Comparison of ENCODE assay signal across 26 mouse cellular contexts in the genomic region with DNA sequence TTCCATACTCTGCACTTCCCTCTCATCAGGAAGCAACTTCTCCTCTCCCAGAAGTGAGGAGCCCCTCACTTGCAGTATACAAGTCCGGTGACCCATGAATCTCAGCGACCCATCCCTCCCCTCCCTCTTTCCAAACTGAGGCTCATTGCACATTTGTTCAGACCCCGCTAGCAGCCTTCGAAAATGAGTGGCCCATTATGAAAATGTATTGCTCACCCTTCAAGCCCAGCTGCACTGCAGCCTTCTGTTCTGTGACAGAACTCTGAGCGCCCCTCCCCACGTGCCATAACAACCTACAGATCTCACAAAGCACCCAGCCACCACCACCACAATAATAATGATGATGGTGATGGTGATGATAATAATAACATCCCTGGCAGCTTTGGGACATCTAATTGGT.
DNase-seq lines count a peak whose midpoint lies in the region; ATAC-seq and TF ChIP-seq lines count a peak whose summit lies in the region.
"Had no signal": no experiment of that assay in that cellular context is flagged by ENCODE, and none has a peak within 500 bp of the region (broad histone marks: within the 10 kb centered on the region; RNA-seq: fewer than 3 reads in every experiment).

No protein-coding gene starts in this region.

- no peak overlapping the region for H3K4me3 ChIP-seq in forebrain, embryonic 13.5 days
- no peak overlapping the region for H3K4me3 ChIP-seq in forebrain, embryonic 11.5 days (ENCODE audit: low read depth, low read length)
- H3K4me3 ChIP-seq in layer of hippocampus, adult 2 months: no peak overlapping the region
- no peak overlapping the region for H3K4me3 ChIP-seq in olfactory bulb, adult 2 months (ENCODE audit: insufficient read depth, low read depth, low read length)
- H3K4me3 ChIP-seq: embryonic facial prominence, embryonic 13.5 days; heart, embryonic 10.5 days; heart, embryonic 15.5 days; left cerebral cortex, adult 2 months; limb, embryonic 12.5 days; midbrain, embryonic 13.5 days; stomach, embryonic 15.5 days had no signal

- no peak overlapping the region for H3K9ac ChIP-seq in forebrain, embryonic 13.5 days
- no peak overlapping the region for H3K9ac ChIP-seq in forebrain, embryonic 11.5 days (ENCODE audit: low read length)
- H3K9ac ChIP-seq: embryonic facial prominence, embryonic 13.5 days; heart, embryonic 15.5 days; limb, embryonic 12.5 days; midbrain, embryonic 13.5 days; stomach, embryonic 15.5 days had no signal

- H3K4me1 ChIP-seq in forebrain, embryonic 13.5 days: peaks cover 19% of the 10 kb centered on the region
- H3K4me1 ChIP-seq in forebrain, embryonic 11.5 days (replicated peaks; ENCODE audit: control insufficient read depth, insufficient read depth, low read length): no peaks in the 10 kb centered on the region
- peaks cover 38% of the 10 kb centered on the region for H3K4me1 ChIP-seq in olfactory bulb, adult 2 months (ENCODE audit: control insufficient read depth, insufficient read depth, low read length)
- H3K4me1 ChIP-seq: megakaryocyte, embryonic 14.5 days; stomach, embryonic 15.5 days had no signal

- TF ChIP-seq POLR2A in brain, embryonic 14.5 days (IDR thresholded peaks at IDR 0.05; ENCODE audit: borderline replicate concordance, extremely low read depth, insufficient read depth, insufficient read length, poor library complexity, severe bottlenecking): no peak
- TF ChIP-seq POLR2A in olfactory bulb, adult 2 months (IDR thresholded peaks at IDR 0.05; ENCODE audit: insufficient read depth, low read depth, low read length): no peak

- no peak for ATAC-seq in forebrain, embryonic 13.5 days
- ATAC-seq in forebrain, embryonic 11.5 days (replicated peaks; ENCODE audit: low FRiP score): no peak
- ATAC-seq in activated CD4-positive, CD25-positive, alpha-beta regulatory T cell, adult 4 months: no peak
- ATAC-seq: intestine, postnatal 0 days; midbrain, embryonic 13.5 days had no signal

- no peak for TF ChIP-seq CTCF in layer of hippocampus, adult 2 months (conservative IDR thresholded peaks at IDR 0.05)
- TF ChIP-seq CTCF in brain, embryonic 14.5 days (IDR thresholded peaks at IDR 0.05; ENCODE audit: borderline replicate concordance, extremely low read depth, insufficient read depth, insufficient read length): no peak
- TF ChIP-seq CTCF in olfactory bulb, adult 2 months (IDR thresholded peaks at IDR 0.05; ENCODE audit: insufficient read depth, low read depth, low read length): no peak

- no peaks in the 10 kb centered on the region for H3K27me3 ChIP-seq in forebrain, embryonic 13.5 days
- H3K27me3 ChIP-seq in forebrain, embryonic 11.5 days (ENCODE audit: control insufficient read depth, insufficient read depth, low read length): no peaks in the 10 kb centered on the region
- H3K27me3 ChIP-seq: embryonic facial prominence, embryonic 13.5 days; heart, embryonic 15.5 days; limb, embryonic 12.5 days; megakaryocyte, embryonic 14.5 days; midbrain, embryonic 13.5 days; stomach, embryonic 15.5 days had no signal

- peak overlapping the region; percentile 45; the same call in 1 of the 2 replicates for H3K27ac ChIP-seq in forebrain, embryonic 13.5 days
- no peak overlapping the region for H3K27ac ChIP-seq in forebrain, embryonic 11.5 days (ENCODE audit: low read depth, low read length)
- H3K27ac ChIP-seq in layer of hippocampus, adult 2 months: peak overlapping the region; percentile 29; the same call in 1 of the 2 replicates
- 0 out of 2 replicates have a peak overlapping the region, but pooled peaks have one; percentile 1 for H3K27ac ChIP-seq in olfactory bulb, adult 2 months (ENCODE audit: insufficient read depth, low read depth, low read length)
- H3K27ac ChIP-seq: embryonic facial prominence, embryonic 13.5 days; heart, embryonic 10.5 days; heart, embryonic 15.5 days; left cerebral cortex, adult 2 months; limb, embryonic 12.5 days; midbrain, embryonic 13.5 days; stomach, embryonic 15.5 days had no signal

- WGBS in forebrain, embryonic 13.5 days: 66% methylated on average over 6 of the region's 6 CpGs
- WGBS in forebrain, embryonic 11.5 days: 72% methylated on average over 6 of the region's 6 CpGs
- WGBS in olfactory bulb, adult 2 months: 53% methylated on average over 6 of the region's 6 CpGs

- no peaks in the 10 kb centered on the region for H3K36me3 ChIP-seq in forebrain, embryonic 13.5 days (ENCODE audit: poor library complexity, severe bottlenecking)
- H3K36me3 ChIP-seq in forebrain, embryonic 11.5 days (ENCODE audit: control insufficient read depth, insufficient read depth, low read length): no peaks in the 10 kb centered on the region
- H3K36me3 ChIP-seq: embryonic facial prominence, embryonic 13.5 days; heart, embryonic 10.5 days; heart, embryonic 15.5 days; limb, embryonic 12.5 days; stomach, embryonic 15.5 days had no signal

- no peak overlapping the region for H3K4me2 ChIP-seq in forebrain, embryonic 13.5 days
- no peak overlapping the region for H3K4me2 ChIP-seq in forebrain, embryonic 11.5 days (ENCODE audit: low read depth, low read length, severe bottlenecking)
- H3K4me2 ChIP-seq: embryonic facial prominence, embryonic 13.5 days; heart, embryonic 15.5 days; limb, embryonic 12.5 days; midbrain, embryonic 13.5 days; stomach, embryonic 15.5 days had no signal

- DNase-seq in forebrain, embryonic 11.5 days (ENCODE audit: low spot score): no peak
- no peak for DNase-seq in layer of hippocampus, adult 2 months (ENCODE audit: low spot score in 2 of 2)
- DNase-seq in layer of hippocampus, postnatal 25 days (ENCODE audit: extremely low spot score in 1 of 2, low spot score in 1 of 2): no peak
- peak; percentile 69 for DNase-seq in brain, embryonic 14.5 days (ENCODE audit: low read depth)
- DNase-seq in left cerebral cortex, adult 11 months (ENCODE audit: low spot score): no peak
- DNase-seq: adrenal gland, postnatal 25 days; cerebellum, adult 18-20 months; cerebellum, postnatal 10 days; gastrocnemius, postnatal 14 days; kidney, adult 9 months; kidney, postnatal 10 days; layer of hippocampus, adult 9-11 months; lung, postnatal 4 days; right cerebral cortex, postnatal 14 days had no signal

- peaks cover 9% of the 10 kb centered on the region; the same call in 1 of the 2 replicates for H3K9me3 ChIP-seq in forebrain, embryonic 13.5 days (replicated peaks)
- no peaks in the 10 kb centered on the region; the same call in 1 of the 2 replicates for H3K9me3 ChIP-seq in forebrain, embryonic 11.5 days (ENCODE audit: control insufficient read depth, low read length)
- H3K9me3 ChIP-seq: heart, embryonic 10.5 days; heart, embryonic 15.5 days; stomach, embryonic 15.5 days had no signal
